Mouse (Mus musculus) kidney, adult 11 months (tissue): Measurements from ENCODE around the gene Atp6v0a2.

ENCODE experiments used
- DNase-seq: peaks from one replicate; pipeline ENCODE4 v3.0.0; 2022

Atp6v0a2 gene

GRCm38 (mm10) chr5:124637836-124638235 is 9.5 kb downstream of the Atp6v0a2 start:
- no peak for DNase-seq

GRCm38 (mm10) chr5:124713741-124714140 is 85.4 kb downstream of the Atp6v0a2 start:
- peak; percentile 29 for DNase-seq

GRCm38 (mm10) chr5:124715135-124715534 is 86.8 kb downstream of the Atp6v0a2 start:
- peak; percentile 67 for DNase-seq

- DNase-seq: no peak
These were observed 89.6 kb downstream of the Atp6v0a2 start for GRCm38 (mm10) chr5:124717969-124718368.

- DNase-seq: peak; percentile 66
These were observed 90.0 kb downstream of the Atp6v0a2 start for GRCm38 (mm10) chr5:124718396-124718795.

- no peak for DNase-seq
These were observed 94.7 kb downstream of the Atp6v0a2 start for GRCm38 (mm10) chr5:124723125-124723524.

- DNase-seq: no peak
These were observed 96.6 kb downstream of the Atp6v0a2 start, which contains the start of gene Dnah10 for GRCm38 (mm10) chr5:124724997-124725396. TSS of gene Dnah10 (plus strand) at chr5:124725085.

GRCm38 (mm10) chr5:124729662-124730206 is 101.4 kb downstream of the Atp6v0a2 start:
- DNase-seq: no peak

GRCm38 (mm10) chr5:124733961-124734360 is 105.6 kb downstream of the Atp6v0a2 start:
- DNase-seq: no peak

- no peak for DNase-seq
These were observed 113.7 kb downstream of the Atp6v0a2 start for GRCm38 (mm10) chr5:124741898-124742599.

GRCm38 (mm10) chr5:124743841-124744240 is 115.5 kb downstream of the Atp6v0a2 start:
- DNase-seq: no peak

GRCm38 (mm10) chr5:124746220-124746619 is 117.8 kb downstream of the Atp6v0a2 start:
- DNase-seq: no peak

- DNase-seq: no peak
These were observed 119.9 kb downstream of the Atp6v0a2 start for GRCm38 (mm10) chr5:124748296-124748695.

GRCm38 (mm10) chr5:124751656-124752055 is 123.3 kb downstream of the Atp6v0a2 start:
- no peak for DNase-seq

GRCm38 (mm10) chr5:124761011-124761410 is 132.6 kb downstream of the Atp6v0a2 start:
- DNase-seq: no peak

- no peak for DNase-seq
These were observed 133.4 kb downstream of the Atp6v0a2 start for GRCm38 (mm10) chr5:124761787-124762186.
